Mouse (Mus musculus) left cerebral cortex, postnatal 4 days (tissue): ENCODE measurements around the gene Methig1. TPM values are rescaled to one million over a fixed set of nuclear protein-coding genes. Genes with fewer than 3 reads are reported as not detected.
A peak's percentile ranks its signal among the peaks of the same experiment; 100 is the strongest.
"Not testable (repeated sequence)": the region's sequence is repeated elsewhere in the genome, so short reads cannot be mapped to it uniquely, and the experiment has no call there.

Experiments
- DNase-seq: peaks from one replicate; pipeline ENCODE4 v3.0.0-alpha.2; 2022
- intact Hi-C: fragments of 180-260 bp; cut with DNase I; formaldehyde crosslinking; loops from one replicate; pipeline ENCODE4 v1.15.1; 2025
- total RNA-seq, 2 experiments: library from RNA; stranded (reverse); gene quantifications; 2 replicates each; pipeline ENCODE4 v1.2.3; 2021

The Methig1 gene
- not detected for total RNA-seq

DNA sequence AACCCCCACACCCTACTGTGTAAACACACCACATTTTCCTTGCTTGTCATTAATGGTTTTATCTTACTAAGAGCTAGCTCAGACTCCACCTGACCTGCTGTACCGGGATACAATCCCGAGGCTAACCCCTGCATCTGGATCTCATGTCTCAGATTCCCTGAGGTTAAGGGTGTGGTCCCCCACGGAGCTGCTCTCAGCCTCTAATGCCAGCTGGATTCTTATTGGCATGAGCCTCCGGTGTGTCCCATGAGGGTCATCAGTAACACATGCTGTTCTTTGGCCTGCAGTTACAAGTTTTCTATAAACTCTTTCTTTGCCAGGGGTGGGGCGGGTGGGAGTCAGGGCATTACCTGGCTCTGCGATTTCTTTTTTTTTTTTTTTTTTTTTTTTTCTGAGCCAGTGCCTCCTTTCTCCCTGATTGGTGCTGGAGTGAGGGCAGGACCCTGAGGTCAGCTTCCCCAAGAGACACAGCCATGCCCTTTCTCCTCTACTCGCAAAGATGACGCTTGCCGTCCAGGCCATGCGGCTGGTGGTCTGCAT is at the start of gene Methig1, which contains the start of gene Mettl7a2:
Gene Methig1, plus strand, starts transcription at position 439 of the 540 bp plus-strand sequence.
Gene Mettl7a2, plus strand, starts transcription at position 490 of the 540 bp plus-strand sequence.
- intact Hi-C loops: no loop called here
- DNase-seq: no peak

DNA sequence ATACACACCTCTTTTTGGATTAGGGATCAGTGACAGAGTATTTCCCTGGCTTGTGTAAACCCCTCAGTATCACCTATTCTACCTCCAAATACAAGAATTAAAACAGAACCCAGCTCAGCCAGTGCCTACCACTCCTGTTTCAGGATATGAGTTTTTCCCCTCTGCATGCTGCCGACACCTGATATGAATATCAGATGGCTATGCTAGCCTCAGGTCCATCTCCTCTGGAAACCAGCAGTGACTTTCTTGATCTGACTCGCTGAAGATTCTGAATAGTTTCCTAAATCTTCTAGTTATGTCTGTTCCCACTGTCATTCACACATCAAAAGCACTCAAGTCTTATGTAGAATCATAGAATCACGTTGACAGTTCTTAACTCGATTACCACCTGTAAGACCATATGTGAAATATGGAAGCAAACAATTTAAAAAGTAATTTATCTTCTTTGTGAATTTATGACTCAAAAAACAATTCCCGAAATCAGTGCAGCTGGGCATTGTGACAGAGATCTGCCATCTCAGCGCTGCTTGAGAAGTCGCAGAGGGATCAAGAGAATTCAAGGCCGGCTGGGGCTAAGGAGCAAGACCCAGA is 49.4 kb upstream of the Methig1 start:
- DNase-seq: no peak
- intact Hi-C loops: no loop called here

DNA sequence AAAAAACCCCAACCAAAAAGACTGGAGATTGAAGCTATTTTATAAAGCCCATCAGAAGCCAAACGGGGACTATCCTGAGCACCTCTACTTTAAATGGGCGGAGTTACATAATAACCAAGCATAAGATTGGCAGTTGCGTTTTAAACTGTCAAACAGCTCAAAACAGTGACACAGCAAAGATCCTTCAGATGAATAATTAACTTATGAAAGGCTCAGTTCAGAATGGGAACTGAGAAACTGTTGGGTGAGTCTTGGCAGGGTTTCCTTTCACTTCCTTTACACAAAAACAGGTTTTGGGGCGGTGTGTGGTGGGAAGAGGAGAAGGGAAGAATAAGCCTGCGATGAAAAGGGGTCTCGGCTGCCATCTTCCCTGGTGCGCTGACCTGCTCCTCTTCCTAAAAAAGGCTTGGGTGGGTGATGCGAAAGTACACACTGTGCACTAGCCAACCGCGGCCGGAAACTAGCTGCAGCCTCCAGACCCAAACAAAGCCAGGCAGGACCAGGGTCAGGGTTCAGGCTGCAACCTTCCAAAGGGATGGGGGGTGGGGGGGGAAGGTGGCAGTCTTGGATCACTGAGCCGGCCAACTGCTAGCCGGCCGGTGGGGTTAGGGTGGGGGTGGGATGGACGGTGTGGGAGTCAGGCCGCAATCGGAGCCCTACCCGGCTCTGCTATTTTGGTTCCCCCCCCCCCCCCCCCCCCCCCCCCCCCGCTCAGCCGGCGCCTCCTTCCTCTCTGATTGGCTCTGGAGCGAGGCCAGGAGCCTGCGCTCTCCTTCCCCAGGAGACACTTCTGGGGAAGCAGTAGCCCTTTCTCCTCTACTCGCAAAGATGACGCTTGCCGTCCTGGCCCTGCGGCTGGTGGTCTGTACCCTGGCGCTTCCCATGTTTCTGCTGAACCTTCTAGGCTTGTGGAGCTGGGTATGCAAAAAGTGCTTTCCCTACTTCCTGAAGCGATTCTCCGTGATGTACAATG is 48.6 kb upstream of the Methig1 start, which contains the start of gene Mettl7a1:
Gene Mettl7a1, plus strand, starts transcription at position 122 of the 973 bp plus-strand sequence.
- intact Hi-C loops: no loop called here
- DNase-seq: peak; percentile 86

DNA sequence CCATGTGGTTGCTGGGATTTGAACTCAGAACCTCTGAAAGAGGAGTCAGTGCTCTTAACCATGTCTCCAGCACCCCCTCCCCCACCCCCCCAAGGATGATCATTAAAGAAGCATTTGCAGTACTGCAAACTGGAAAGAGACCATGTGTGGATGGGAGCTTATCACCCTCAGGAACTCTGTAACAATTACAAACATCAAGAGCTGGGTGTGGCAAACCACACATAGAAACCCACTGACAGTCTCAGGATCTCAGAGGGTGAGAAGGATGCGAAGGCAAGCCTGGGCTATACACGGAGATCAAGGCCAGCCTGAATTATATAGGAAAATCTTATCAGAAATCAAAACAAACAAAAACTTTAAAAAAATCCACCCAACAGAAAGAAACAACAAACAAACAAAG is 46.7 kb upstream of the Methig1 start:
- intact Hi-C loops: no loop called here
- no peak for DNase-seq

DNA sequence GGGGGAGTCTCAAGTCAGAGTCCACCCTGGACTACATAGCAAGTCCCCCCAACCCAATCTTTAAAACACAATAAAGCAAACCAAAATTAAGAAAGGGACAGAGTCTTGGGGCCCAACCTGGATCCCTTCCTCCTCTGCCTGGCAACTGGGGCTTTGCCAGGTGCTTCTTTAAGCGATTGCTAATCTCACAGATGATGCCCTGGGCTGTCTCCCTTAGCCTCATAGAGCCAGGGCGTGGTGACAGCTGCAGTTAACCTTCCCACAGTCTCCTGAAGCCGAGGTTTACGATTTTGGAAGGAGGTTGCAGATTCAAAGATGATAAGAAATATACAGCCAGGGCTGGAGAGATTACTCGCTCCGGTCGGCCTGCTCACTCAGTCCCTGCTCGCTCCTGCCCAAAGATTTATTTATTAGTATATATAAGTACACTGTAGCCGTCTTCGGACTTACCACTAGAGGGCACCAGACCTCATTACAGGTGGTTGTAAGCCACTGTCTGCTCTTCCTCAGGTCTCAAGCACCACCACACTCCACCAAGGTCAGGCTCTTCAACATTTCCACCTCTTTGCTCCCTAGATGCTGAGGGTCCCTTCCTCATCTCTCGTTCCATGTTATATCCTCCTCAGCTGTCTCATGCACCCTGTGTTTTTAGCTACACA is 45.4 kb upstream of the Methig1 start:
- peak; percentile 27 for DNase-seq
- intact Hi-C loops: not testable (repeated sequence)

DNA sequence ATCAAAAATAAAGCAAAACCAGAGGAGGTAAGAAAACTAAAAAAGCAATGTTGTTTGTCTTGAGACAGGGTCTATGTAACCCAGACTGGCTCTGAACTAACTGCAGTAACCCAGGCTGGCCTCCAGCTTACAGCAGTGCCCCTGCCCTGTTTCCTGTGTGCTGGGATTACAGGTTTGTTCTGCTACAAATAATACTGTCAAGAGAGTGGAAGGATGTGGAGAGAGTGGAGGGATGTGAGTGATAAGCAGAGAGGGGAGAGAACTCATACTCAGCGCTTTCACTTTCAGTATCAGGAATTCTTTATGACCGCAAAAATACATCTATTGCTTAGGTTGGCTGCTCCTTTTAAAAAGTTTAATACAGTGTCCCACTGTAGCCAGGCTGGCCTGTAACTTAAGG is 40.6 kb upstream of the Methig1 start:
- DNase-seq: no peak
- intact Hi-C loops: no loop called here

DNA sequence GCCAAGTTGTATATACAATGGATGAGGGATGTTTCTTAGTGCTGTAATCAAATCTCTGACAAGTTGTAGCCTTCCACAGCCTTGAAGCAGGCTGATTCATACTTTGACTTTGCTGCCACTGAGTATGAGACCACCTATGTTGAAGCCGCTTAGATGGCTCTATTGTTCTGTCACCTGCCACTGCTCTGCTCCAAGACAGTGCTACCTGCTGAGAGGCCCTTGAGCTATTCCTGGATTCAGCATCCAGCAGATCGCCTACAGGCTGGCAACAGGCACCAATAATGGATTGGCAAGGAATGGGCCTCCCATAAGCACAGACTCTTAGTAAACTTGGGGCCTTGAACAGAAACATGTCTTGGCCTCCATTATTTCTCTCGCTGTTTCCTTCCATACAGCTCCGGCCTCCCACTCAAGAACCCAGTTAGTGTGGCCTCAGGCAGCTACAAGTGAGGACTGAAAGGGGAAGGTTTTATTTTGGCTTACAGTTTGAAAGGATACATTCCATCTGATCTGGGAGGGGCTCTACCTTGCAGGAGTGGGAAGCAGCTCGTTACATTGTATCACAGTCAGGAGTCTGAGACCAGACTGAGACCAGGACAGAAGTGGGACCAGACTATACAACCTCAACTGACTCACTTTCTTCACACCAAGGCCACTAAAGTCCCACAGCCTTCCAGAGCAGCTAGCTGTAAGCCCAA is 38.4 kb upstream of the Methig1 start:
- intact Hi-C loops: no loop called here
- no peak for DNase-seq

DNA sequence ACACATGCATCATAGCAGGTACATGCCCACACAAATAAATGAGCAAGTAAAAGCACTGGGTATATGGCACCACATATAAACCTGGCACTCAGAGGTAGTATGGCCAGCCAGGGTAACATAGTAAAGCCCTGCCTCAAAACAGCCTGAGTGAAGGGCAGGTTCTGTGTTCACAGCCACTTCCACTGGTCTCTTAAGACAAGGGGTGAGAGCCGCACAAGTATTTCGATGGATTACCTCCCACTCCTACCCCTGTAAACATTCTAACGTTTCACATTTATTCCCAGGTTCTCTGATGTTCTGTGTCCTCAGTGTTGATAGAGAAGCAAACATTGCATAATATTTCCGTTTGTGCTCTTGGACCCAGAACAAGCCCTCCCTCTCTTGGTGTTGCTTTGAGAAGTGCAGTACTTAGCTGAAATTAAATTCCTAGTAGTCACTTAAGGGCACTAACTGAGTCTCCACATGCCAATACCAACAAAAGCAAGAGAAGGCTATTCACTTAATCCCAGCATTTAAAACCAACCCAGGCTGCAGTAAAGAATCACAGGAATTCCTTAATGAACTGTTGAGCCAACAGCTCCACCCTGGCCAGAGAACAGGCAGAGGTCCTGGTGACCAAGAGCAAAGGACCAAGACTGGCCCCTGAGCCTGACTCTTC is 34.8 kb upstream of the Methig1 start:
- intact Hi-C loops, DNase-seq: not testable (repeated sequence)

DNA sequence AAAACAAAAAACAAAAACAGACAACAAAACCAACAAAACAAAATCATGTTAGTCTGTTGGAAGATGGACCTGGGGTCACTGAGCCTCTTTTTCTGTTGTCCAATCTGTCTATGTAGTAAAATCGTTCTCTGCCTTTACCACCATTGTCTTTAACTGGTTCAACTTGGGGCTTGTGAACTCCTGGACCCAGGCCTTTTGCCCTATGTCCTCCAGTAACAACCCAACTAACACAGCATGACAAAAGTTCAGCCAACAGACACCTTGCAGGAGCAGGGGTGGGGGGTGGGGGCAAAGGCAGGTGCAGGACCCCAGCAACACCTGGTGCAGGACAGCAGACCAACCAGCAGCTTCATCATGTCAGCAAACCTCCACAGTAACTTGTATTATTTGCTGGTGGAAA is 33.1 kb upstream of the Methig1 start:
- intact Hi-C loops: no loop called here
- no peak for DNase-seq

DNA sequence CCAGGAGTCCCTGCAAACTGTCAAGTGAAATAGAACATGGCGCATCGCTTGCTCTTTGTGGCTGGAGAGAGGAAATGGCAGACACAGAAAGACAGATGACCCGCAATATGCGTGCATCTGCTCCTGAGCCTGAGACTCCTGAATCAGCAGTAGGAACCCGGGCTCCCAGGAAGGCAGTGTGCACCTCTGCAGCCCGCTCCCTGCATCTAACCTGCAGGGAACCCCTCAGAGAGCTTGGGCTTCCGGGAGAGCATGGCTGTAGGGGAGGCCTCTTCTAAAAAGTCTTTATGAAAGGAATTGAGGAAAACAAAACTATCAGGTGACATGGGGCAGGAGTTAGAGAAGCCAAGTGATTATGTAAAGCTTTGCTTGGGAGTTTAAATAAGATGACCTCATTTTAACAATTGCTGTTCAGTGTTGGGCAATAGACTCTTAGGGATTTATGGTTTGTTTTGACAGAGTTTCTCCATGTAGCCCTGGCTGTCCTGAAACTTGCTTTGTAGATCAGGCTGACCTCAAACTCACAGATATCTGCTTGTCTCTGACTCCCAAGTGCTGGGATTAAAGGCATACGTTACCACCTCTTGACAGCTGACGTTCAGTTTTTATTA is 32.5 kb upstream of the Methig1 start:
- intact Hi-C loops: no loop called here
- DNase-seq: no peak

DNA sequence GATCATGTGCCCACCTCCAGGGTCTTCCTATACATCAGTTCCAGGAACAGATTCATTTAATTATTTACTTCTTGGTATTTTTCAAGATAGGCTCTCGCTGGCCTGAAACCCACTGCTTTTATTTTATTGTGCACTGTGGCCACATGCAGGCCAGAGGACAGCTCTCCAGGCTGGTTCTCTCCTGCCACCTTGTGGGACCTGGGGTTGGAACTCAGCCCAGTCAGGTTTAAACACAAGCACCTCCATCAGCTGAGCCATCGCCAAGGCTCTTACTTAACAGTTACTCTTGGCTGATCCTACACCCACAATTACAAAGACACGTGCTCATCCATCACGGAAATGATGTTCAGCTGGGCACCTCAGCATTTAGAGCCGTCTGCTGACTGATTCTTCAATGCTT is 31.8 kb upstream of the Methig1 start:
- intact Hi-C loops: no loop called here
- peak; percentile 23 for DNase-seq

DNA sequence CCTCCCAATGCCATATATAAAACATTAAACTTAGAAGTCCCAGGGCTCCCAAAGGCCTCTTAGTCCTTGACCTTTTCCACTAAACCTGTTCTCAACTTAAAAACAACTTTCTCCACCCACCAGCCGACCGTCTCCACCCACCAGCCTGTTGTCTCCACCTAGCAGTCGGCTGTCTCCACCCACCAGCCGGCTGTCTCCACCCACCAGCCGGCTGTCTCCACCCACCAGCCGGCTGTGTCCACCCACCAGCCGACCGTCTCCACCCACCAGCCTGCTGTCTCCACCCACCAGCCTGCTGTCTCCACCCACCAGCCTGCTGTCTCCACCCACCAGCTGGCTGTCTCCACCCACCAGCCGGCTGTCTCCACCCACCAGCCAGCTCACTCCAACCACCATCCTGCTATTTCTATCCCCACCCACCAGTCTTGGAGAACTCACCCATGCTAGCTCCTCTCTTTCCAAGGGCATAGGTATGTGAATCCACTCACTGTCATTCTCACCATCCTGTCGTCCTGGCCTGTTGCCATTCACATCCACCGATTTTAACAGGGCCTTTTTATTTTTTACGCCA is 28.8 kb upstream of the Methig1 start:
- no peak for DNase-seq
- intact Hi-C loops: no loop called here

DNA sequence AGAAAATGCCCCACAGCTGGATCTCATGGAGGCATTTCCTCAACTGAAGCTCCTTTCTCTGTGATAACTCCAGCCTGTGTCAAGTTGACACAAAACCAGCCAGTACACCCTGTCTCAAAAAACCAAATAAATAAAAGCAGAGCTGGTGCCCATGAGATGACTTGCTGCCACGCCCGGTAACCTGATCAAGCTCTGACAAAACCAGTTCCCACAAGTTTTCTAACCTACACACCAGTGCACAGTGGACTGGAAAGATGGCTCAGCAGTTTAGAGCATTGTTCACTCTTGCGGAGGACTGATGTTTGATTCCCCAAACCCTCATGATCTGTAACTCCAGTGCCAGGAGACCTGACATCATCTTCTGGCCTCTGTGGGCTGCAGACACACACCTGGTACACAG is 27.7 kb upstream of the Methig1 start:
- intact Hi-C loops: no loop called here
- DNase-seq: no peak

DNA sequence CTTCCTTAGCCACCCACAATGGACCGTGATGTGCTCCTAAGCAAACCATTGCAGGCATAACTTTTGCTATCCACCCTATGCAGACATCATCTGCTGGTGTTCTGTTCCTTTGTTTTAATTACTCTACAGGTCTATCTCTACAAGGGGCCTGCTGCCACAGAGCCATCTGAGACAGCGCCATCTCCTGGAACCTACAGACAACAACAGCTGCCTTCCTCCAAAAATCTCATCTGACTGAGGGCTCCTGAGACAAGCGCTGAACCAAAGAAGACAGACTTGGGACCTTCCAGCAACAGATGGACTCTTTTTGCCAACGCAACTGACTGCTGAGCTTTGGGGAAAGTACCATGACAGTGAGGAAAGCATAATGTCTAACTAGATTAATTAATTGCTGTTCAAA is 24.9 kb upstream of the Methig1 start:
- DNase-seq, intact Hi-C loops: not testable (repeated sequence)

DNA sequence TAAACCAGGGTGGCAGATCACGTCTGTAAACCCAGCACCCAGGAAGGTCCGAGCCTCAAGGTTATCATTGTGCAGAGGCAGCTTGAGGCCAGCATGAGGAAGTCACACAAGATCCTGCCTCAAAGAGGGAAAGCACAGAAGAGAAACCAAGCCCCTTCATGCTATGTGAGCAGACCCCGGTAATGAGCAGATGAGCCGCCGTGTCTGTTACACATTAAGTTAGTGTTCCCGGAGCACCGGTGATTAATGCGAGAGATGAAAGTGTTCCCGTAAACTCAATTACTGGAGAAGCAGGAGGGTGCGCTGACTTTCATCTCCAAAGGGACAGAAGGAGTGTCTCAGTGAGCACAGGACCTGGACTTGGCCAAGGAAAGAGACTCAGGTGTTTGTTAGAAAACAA is 23.6 kb upstream of the Methig1 start:
- intact Hi-C loops, DNase-seq: not testable (repeated sequence)

DNA sequence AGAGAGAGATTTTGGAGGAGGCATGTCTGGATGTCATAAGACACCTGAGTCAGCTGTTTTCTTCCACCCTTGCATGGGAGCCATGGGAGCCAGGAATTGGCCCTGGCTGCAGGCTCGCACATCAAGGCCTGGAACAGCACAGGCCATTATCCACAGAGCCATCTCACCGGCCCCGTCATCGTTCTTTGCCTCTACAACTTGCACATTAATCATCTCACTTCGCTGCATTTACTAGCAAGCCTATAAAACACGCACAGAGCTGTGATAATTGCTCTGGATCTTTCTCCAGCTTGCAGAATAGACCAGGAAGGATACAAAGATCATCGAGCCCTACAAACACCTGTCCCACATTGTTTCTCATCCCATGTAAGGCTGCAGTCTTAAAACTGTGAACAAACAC is 22.2 kb upstream of the Methig1 start:
- intact Hi-C loops: no loop called here
- no peak for DNase-seq

DNA sequence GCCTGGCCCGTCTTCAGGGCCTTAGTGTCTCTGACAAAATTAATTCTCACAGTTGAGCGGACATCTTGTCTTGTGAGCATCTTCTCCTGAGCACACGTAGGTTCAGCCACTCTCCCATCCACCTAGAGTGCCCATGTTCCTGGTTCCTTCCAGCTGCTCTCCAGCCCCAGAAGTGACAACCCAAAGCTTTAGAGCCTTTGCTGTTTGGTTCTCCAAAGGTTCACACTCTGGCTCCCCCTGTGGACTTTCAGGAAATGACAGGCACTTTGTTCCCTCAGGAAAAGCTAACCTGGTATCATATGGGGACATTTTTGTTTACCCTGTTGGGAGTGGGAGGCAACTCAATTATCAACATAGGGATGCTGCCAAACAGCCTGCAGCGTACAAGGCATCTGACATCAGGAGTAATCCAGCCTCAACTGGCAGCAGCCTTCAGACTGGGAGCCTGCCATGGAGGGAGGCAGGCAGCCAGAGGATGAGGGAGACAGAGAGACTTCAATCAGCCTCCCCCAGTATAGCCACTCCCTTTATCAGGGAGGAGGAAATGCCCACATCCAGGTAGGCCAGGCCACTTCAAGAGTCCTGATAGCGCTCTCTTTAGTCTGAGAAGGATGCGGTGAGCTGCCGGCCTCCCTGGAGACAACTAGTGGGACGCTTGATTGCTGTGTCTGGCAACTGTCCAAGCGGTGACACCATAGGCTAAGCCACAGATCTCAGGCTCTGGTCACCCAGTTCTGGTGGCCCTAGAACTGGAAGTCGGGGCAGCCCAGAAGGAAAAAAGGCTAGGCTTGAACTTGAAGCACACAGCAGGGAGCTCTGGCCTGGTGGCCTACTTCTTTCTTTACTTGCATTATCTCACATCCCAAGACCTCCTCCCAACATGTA is 20.6 kb upstream of the Methig1 start:
- DNase-seq: peak; percentile 65
- intact Hi-C loops: not testable (repeated sequence)

DNA sequence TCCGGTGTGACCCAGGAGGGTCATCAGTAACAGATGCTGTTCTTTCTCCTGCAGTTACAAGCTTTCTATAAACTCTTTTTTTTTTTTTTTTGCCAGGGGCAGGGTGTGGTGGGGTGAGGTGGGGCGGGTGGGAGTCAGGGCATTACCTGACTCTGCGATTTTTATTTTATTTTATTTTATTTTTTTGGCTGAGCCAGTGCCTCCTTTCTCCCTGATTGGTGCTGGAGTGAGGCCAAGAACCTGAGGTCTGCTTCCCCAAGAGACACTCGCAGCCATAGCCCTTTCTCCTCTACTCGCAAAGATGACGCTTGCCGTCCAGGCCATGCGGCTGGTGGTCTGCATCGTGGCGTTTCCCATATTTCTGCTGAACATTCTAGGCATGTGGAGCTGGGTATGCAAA is 18.3 kb upstream of the Methig1 start, which contains the start of gene Mettl7a3:
Gene Mettl7a3, plus strand, starts transcription at position 301 of the 400 bp plus-strand sequence.
- intact Hi-C loops: no loop called here
- peak; percentile 23 for DNase-seq
